Mouse (Mus musculus) testis, adult 2 months (tissue): ENCODE measurements at regions not wholly inside any gene's neighbourhood (a gene's known extent, or its start where the extent isn't known, plus 50 kb on each side); places are given as distances from the start of the nearest gene placed in this dataset.

Experiments
- H3K27ac ChIP-seq: fragments of 200-500 bp; 2 replicates; pipeline ENCODE4 v1.5.1; 2012; ENCODE audit warnings: low read depth, low read length; ENCODE audit not compliant: control insufficient read depth, insufficient read depth
- H3K27me3 ChIP-seq: fragments of 200-500 bp; 2 replicates; pipeline ENCODE4 v1.6.1; 2012; ENCODE audit warnings: mild to moderate bottlenecking, low read length, moderate library complexity; ENCODE audit not compliant: control insufficient read depth, insufficient read depth
- H3K36me3 ChIP-seq: fragments of 200-500 bp; 2 replicates; pipeline ENCODE4 v1.6.1; 2012; ENCODE audit warnings: mild to moderate bottlenecking, low read length; ENCODE audit not compliant: control insufficient read depth, insufficient read depth
- H3K4me1 ChIP-seq: fragments of 200-500 bp; 2 replicates; pipeline ENCODE4 v1.6.1; 2012; ENCODE audit warnings: low read length; ENCODE audit not compliant: control insufficient read depth, insufficient read depth
- H3K4me3 ChIP-seq: fragments of 200-500 bp; 2 replicates; pipeline ENCODE4 v1.5.1; 2012; ENCODE audit warnings: low read depth, mild to moderate bottlenecking, low read length, moderate library complexity, mixed read lengths; ENCODE audit not compliant: control insufficient read depth
- CTCF ChIP-seq: fragments of 200-500 bp; IDR thresholded peaks from 2 replicates; pipeline ENCODE4 v1.5.1; 2012; ENCODE audit warnings: low read depth, mild to moderate bottlenecking, inconsistent platforms, low read length, moderate library complexity; ENCODE audit not compliant: control insufficient read depth, insufficient read depth, insufficient replicate concordance
- POLR2A ChIP-seq: fragments of 200-500 bp; IDR thresholded peaks from 2 replicates; pipeline ENCODE4 v1.6.1; 2012; ENCODE audit warnings: low read depth, mild to moderate bottlenecking, inconsistent platforms, low read length, moderate library complexity; ENCODE audit not compliant: control insufficient read depth

DNA sequence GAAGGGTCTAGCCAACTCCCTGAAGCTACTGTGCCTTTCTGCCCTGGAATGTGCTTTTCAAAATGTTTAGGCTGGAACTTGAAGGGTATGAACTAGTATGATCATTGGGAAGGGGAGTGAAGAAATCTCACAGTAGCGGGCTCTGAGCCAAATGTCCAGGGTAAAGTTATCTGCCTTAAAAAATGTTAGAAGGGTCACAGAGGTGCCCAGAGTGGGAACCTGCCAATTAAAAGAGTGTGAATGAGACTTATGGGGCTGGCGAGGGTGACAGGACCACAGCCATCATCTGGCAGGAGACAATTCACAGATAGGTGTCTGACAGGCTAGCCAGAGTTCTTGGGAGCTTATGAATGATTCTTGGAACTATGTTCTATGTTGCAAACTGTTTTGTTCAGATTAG lies 2738.3 kb downstream of the 9330182O14Rik start:
- no peaks in the 10 kb centered on the region for H3K36me3 ChIP-seq
- no peak for TF ChIP-seq CTCF
- TF ChIP-seq POLR2A, result no peak
- H3K27me3 ChIP-seq, result no peaks in the 10 kb centered on the region
- H3K27ac ChIP-seq, result no peak overlapping the region
- H3K4me3 ChIP-seq, result no peak overlapping the region
- H3K4me1 ChIP-seq, result no peaks in the 10 kb centered on the region

DNA sequence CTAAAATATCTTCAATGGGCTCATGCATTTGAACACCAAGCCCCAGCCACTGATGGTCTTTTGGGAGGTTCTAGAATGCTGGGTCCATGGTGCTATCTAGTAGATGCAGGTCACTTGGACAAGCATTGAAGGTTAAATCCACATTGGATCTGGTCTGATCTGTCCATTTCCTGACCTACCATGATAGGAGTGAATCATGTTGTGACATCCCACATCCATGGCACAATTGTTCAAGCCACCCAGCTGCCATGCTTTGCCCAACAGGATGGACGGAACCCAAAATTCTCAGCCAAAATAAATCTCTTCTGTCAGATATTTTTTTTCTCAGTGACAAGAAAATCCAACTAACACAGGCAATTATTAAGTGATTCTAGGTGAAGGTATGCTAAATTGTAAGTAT lies 2760.4 kb downstream of the 9330182O14Rik start:
- TF ChIP-seq POLR2A, result no peak
- TF ChIP-seq CTCF, result no peak
- Histone ChIP-seq H3K36me3 (no peaks in the 10 kb centered on the region), H3K4me1 (no peaks in the 10 kb centered on the region), H3K27me3 (no peaks in the 10 kb centered on the region), H3K4me3 (no peak overlapping the region), H3K27ac (no peak overlapping the region)

DNA sequence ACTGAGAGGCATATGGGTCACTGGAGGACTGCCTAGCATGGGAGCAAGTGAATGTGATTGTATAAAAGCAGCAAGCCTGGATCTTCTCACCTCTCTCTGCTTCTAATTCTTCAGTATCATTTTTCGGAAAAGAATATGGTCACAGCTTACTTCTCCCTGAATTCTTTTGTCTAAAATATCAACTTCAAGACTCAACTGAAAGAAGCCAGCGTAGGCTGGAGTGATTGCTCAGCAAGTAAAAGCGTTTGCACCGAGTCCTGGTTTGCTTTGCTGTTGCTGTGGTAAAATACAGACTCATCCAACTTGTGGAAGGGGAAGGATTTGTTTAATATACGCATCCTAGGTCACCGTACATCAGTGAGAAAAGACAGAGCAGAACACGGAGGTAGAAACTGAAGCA lies 2765.9 kb downstream of the 9330182O14Rik start:
- TF ChIP-seq POLR2A, result no peak
- TF ChIP-seq CTCF, result no peak
- Histone ChIP-seq H3K36me3 (no peaks in the 10 kb centered on the region), H3K27me3 (no peaks in the 10 kb centered on the region), H3K4me3 (no peak overlapping the region), H3K27ac (no peak overlapping the region), H3K4me1 (no peaks in the 10 kb centered on the region)

DNA sequence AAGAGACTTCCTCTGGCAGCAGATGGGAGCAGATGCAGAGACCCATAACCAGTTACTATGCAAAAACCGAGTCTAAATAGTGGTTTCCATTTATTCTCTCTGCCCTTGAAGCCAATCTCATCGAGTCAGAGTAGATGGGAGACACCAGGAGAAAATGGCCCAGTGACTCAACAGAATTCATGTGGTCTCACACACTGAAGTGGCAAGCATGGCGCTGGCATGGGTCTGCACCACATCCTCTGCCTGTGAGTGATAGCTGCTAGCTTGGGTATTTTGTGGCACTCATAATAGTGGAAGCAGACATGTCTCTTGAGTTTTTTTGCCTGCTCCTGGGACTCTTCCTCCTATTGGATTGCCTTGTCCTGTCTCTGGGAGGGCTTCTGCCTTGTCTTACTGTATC lies 2767.6 kb downstream of the 9330182O14Rik start:
- H3K36me3 ChIP-seq, result no peaks in the 10 kb centered on the region
- no peak overlapping the region for H3K4me3 ChIP-seq
- H3K27me3 ChIP-seq, result no peaks in the 10 kb centered on the region
- no peaks in the 10 kb centered on the region for H3K4me1 ChIP-seq
- H3K27ac ChIP-seq, result no peak overlapping the region
- no peak for TF ChIP-seq POLR2A
- no peak for TF ChIP-seq CTCF

DNA sequence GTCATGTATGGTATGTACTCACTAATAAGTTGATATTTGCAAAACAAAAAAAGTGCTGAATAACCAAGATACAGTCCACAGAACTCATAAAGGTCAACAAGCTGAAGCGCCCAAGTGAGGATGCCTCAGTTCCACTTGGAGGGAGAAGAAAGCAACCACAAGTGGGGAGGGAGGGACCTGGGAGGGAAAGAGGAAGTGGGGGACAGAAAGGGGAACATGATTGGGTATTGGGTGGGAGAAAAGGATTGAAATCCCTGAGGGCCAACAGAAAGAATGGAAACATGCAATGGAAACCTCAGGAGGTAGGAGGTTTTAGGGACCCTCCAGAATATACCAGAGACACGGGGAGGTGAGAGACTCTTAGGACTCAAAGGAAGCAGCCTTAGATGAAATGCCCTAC lies 2777.2 kb downstream of the 9330182O14Rik start:
- Histone ChIP-seq H3K27ac (no peak overlapping the region), H3K4me1 (no peaks in the 10 kb centered on the region), H3K4me3 (no peak overlapping the region), H3K36me3 (no peaks in the 10 kb centered on the region), H3K27me3 (no peaks in the 10 kb centered on the region)
- TF ChIP-seq CTCF, result no peak

DNA sequence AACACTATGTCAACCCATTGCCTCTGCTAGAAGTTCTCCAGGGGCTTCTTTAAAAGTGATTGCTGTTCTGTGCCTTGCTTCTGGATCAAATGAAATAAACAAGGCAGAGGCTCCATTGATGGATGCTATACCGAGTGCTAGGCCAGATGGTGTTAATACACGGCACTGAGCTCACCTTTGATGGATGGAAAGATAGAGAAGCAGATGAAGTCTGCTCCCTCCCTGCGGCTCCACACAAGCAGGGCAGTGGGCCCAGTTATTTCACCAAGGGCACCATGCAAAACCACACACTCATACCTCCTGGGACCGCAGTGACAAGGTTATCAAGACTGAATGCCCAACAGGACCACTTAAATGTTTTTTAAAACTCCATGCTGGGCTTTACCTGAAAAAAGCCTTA lies 2778.7 kb downstream of the 9330182O14Rik start:
- Histone ChIP-seq H3K4me3 (no peak overlapping the region), H3K27me3 (no peaks in the 10 kb centered on the region), H3K4me1 (no peaks in the 10 kb centered on the region), H3K36me3 (no peaks in the 10 kb centered on the region), H3K27ac (no peak overlapping the region)
- TF ChIP-seq POLR2A (no peak), CTCF (no peak)

DNA sequence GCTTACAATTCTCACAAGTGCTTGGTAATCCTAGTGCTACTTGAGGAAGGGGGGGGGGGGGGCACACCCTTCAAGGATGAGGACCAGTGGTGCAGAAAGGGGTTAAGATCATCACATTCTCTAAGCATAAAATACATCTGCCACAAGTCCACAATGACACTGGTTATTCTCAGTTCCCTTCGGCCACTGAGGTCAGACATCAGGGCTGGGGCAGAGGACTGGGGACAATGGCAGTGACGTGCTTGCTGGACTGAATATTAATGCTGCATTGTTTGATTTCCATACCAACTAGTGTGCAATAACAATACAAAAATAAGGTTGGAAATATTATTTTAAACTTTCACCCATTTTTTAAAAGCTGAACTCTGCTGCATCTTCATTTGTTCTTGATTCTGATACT lies 2779.1 kb downstream of the 9330182O14Rik start:
- Histone ChIP-seq H3K4me3 (no peak overlapping the region), H3K4me1 (no peaks in the 10 kb centered on the region), H3K27ac (no peak overlapping the region), H3K27me3 (no peaks in the 10 kb centered on the region), H3K36me3 (no peaks in the 10 kb centered on the region)
- TF ChIP-seq POLR2A (no peak), CTCF (no peak)

DNA sequence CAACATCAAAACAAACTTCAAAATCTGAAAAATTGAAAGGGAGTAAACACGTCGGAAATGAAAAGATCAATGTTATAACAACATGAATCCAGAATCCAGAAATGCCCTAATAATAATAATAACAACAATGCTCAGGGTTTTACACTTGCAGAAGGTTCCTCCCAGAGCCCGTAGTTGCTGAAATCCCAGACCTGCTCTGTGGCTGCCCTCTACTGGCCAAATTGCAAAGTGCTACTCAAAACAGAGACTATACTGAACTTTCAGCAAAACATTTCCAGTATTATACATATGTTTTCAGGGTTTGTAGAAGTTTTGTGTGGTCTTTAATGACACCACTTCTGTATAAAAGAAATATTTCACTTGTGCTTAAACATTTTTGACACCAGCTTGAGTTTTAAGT lies 2779.9 kb downstream of the 9330182O14Rik start:
- Histone ChIP-seq H3K27ac (no peak overlapping the region), H3K4me3 (no peak overlapping the region), H3K27me3 (no peaks in the 10 kb centered on the region), H3K4me1 (no peaks in the 10 kb centered on the region), H3K36me3 (no peaks in the 10 kb centered on the region)
- TF ChIP-seq POLR2A (no peak), CTCF (peak; percentile 44; the same call in 1 of the 2 replicates)
